Mouse (Mus musculus) liver, embryonic 14.5 days (tissue): Measurements from ENCODE around the gene Tnfrsf1a. TPM values are rescaled to one million over a fixed set of nuclear protein-coding genes. Genes with fewer than 3 reads are reported as not detected.

ENCODE experiments used
- ATAC-seq: fragments of 200-750 bp; cut with Nextera tagmentation; 2 replicates; pipeline ENCODE4 v1.8.0; 2017; ENCODE audit warnings: moderate number of reproducible peaks, mild to moderate bottlenecking, moderate library complexity; ENCODE audit not compliant: insufficient read depth
- DNase-seq, 3 experiments: peaks; one replicate each; pipeline ENCODE4 v3.0.0-alpha.2; 2012 to 2013; ENCODE audit warnings: low read depth in 3 of 3, low spot score in 3 of 3
- H3K27ac ChIP-seq: fragments of 300-500 bp; sonication (generic); 2 replicates; pipeline ENCODE4 v1.5.1; 2014; ENCODE audit warnings: moderate library complexity, mild to moderate bottlenecking, control low read depth, inconsistent platforms
- H3K27me3 ChIP-seq: fragments of 300-500 bp; sonication (generic); 2 replicates; pipeline ENCODE4 v1.6.1; 2014; ENCODE audit warnings: mild to moderate bottlenecking, low read length, moderate library complexity; ENCODE audit not compliant: control insufficient read depth, insufficient read depth
- H3K36me3 ChIP-seq: fragments of 300-500 bp; sonication (generic); replicated peaks from 2 replicates; pipeline ENCODE4 v1.6.1; 2014; ENCODE audit warnings: low read depth; ENCODE audit not compliant: control insufficient read depth, insufficient read depth
- H3K4me1 ChIP-seq, 2 experiments: fragments of 200-500 bp in 1 of 2; fragments of 300-500 bp in 1 of 2; sonication (generic) in 1 of 2; replicated peaks; 2 replicates each; pipeline ENCODE4 v1.6.1; 2012 to 2014; ENCODE audit warnings: antibody characterized with exemption in 1 of 2, inconsistent platforms in 1 of 2, low read length in 1 of 2; ENCODE audit not compliant: control insufficient read depth in 2 of 2, insufficient read depth in 2 of 2
- H3K4me2 ChIP-seq: fragments of 300-500 bp; sonication (generic); 2 replicates; pipeline ENCODE4 v1.6.1; 2014; ENCODE audit warnings: low read depth, mild to moderate bottlenecking, control low read depth, moderate library complexity
- H3K4me3 ChIP-seq, 2 experiments: fragments of 200-500 bp in 1 of 2; fragments of 300-500 bp in 1 of 2; sonication (generic) in 1 of 2; 2 replicates each; pipeline ENCODE4 v1.5.1; 2012 to 2014; ENCODE audit warnings: low read depth in 2 of 2, low read length in 2 of 2, mild to moderate bottlenecking in 2 of 2, control low read depth in 1 of 2, inconsistent platforms in 1 of 2, moderate library complexity in 1 of 2; ENCODE audit not compliant: insufficient read depth in 1 of 2
- H3K9ac ChIP-seq: fragments of 300-500 bp; sonication (generic); replicated peaks from 2 replicates; pipeline ENCODE4 v1.6.1; 2014; ENCODE audit warnings: mild to moderate bottlenecking, control low read depth, moderate library complexity
- H3K9me3 ChIP-seq: fragments of 300-500 bp; sonication (generic); 2 replicates; pipeline ENCODE4 v1.6.1; 2016; ENCODE audit warnings: low read length, mixed read lengths; ENCODE audit not compliant: control insufficient read depth
- CTCF ChIP-seq: IDR thresholded peaks from 2 replicates; pipeline ENCODE4 v1.5.1; 2016; ENCODE audit warnings: antibody characterized with exemption, low read depth, control low read depth
- EP300 ChIP-seq: IDR thresholded peaks from 2 replicates; pipeline ENCODE4 v1.6.1; 2016; ENCODE audit warnings: antibody characterized with exemption, low read depth
- WGBS: fragments of 180-500 bp; shearing (Covaris S2); extraction: QIAGEN DNeasy Blood & Tissue Kit; methylation state at CpG from one replicate; pipeline ENCODE4 v1.1.7; 2014; ENCODE audit not compliant: insufficient replicate concordance; 5-methylcytosine and 5-hydroxymethylcytosine counted together
- polyA plus RNA-seq, 2 experiments: library from polyadenylated mRNA; depleted of rRNA in 1 of 2; stranded (reverse) in 1 of 2; unstranded in 1 of 2; fragments of >200 nt; fragmentation: Nextera tagmentation in 1 of 2; extraction: Ambion mirVana in 1 of 2; gene quantifications; 2 replicates each; pipeline versions ENCODE4 v1.2.1 to v1.2.3; 2012 to 2014

Gene Tnfrsf1a
- polyA plus RNA-seq, 2 experiments = 16.8 to 21.1 TPM

DNA sequence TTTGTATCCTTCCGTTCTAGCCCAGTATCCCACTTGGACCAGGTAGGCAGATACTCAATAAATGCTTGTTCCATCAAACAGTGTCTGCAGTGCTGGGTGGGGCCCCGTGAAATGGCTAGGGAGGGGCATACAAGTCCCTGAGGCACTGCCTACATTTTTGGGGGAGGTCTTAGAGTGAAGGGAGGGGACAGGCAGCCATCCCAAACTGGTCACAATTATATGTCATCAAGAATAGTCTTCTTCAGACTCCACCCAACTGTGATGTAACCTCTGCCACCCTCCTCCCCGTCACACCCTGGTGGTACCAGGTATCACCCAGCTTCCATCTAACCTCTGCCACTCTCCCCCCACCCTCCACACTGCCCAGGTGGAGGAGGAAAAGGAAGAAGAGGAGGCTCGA lies 4.3 kb upstream of the Tnfrsf1a start:
- Histone ChIP-seq H3K4me2 (no peak overlapping the region), H3K27ac (no peak overlapping the region), H3K9me3 (no peaks in the 10 kb centered on the region), H3K27me3 (no peaks in the 10 kb centered on the region), H3K9ac (no peak overlapping the region), H3K4me1 (peaks cover 0 to 15% of the 10 kb centered on the region in 2 experiments; a peak in 3 of 4 replicates), H3K36me3 (no peaks in the 10 kb centered on the region), H3K4me3 (no peak overlapping the region)
- TF ChIP-seq EP300 = no peak
- no peak for TF ChIP-seq CTCF
- WGBS = 42% methylated on average over 4 of the region's 4 CpGs
- DNase-seq (no peak), ATAC-seq (no peak)

DNA sequence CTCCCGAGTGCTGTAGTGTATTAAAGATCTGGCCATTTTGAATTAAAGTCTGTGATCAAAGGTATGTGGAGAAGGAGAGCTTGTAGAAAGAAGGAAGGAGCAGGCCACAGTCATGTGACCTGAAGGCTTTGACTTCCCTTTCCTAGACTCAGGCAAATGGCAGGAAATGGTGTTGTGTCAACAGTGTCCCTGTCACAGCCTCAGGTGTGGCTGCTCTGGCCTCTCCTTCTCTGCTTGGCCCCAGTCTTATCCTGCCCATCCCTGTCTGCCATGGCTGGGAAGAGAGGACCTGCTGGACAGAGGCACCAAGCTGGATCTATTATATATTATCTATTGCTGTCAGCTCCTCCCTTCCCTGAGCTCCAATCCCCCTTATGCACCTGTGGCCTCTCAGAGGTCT lies 3.5 kb upstream of the Tnfrsf1a start:
- H3K27ac ChIP-seq = no peak overlapping the region
- peaks cover 0 to 15% of the 10 kb centered on the region in 2 experiments; a peak in 3 of 4 replicates for H3K4me1 ChIP-seq
- H3K9ac ChIP-seq = no peak overlapping the region
- 19% methylated on average over 1 of the region's 1 CpGs for WGBS
- no peak for DNase-seq
- H3K36me3 ChIP-seq = no peaks in the 10 kb centered on the region
- no peak for TF ChIP-seq EP300
- TF ChIP-seq CTCF = no peak
- H3K27me3 ChIP-seq = no peaks in the 10 kb centered on the region
- no peak for ATAC-seq
- no peak overlapping the region for H3K4me3 ChIP-seq
- no peaks in the 10 kb centered on the region for H3K9me3 ChIP-seq
- H3K4me2 ChIP-seq = no peak overlapping the region

DNA sequence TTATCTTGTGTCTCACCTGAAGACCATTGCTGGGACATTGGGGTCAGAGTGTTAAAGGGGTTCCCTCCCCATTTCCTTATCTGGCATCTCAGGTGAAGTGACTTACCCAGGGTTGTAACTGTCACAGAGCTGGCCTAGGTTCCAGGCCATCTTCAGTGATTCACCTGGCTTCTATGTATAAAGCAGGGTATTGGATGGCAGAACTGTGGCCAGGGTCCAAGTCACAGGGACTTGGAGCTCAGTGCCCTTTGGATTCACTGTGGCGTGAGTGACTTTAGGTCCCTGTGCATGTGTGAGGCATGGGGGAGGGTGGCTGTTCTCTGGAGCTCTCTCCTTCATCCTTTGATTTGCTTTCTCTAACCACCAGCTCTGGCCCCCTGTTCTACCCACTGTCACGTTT lies 3.1 kb upstream of the Tnfrsf1a start:
- Histone ChIP-seq H3K4me2 (no peak overlapping the region), H3K27ac (no peak overlapping the region), H3K27me3 (no peaks in the 10 kb centered on the region), H3K9ac (no peak overlapping the region), H3K36me3 (no peaks in the 10 kb centered on the region), H3K4me3 (no peak overlapping the region), H3K4me1 (peaks cover 0 to 15% of the 10 kb centered on the region in 2 experiments; a peak in 3 of 4 replicates), H3K9me3 (no peaks in the 10 kb centered on the region)
- 35% methylated on average over 2 of the region's 2 CpGs for WGBS
- ATAC-seq (no peak), DNase-seq (no peak)
- TF ChIP-seq EP300 (no peak), CTCF (no peak)

DNA sequence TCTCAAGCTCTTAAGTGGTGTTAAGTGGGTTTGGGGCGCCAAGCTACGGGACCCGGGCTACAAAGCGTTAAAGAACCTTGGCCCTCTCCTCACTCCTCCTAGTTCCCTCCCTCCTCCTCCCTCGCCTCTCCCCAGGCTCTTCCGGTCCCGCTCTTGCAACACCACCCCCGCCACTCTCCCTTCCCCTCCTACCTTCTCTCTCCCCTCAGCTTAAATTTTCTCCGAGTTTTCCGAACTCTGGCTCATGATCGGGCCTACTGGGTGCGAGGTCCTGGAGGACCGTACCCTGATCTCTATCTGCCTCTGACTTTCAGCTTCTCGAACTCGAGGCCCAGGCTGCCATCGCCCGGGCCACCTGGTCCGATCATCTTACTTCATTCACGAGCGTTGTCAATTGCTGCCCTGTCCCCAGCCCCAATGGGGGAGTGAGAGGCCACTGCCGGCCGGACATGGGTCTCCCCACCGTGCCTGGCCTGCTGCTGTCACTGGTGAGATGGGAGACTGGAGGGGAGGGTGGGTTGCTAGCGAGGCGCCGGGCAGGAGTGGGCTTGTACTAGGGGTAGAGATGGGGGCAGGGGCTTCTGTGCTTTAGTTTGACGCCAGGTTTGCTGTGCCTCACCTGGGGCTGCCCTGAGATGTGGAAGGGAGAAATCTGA lies 541 bp downstream of the Tnfrsf1a start:
- peak overlapping the region; percentile 50 for H3K9ac ChIP-seq
- ATAC-seq = peak; percentile 69; the same call in 1 of the 2 replicates
- H3K27ac ChIP-seq = no peak overlapping the region
- peak in 2 of 3 experiments; percentile 27 to 29 for DNase-seq
- WGBS = 0% methylated on average over 27 of the region's 27 CpGs
- H3K27me3 ChIP-seq = no peaks in the 10 kb centered on the region
- TF ChIP-seq CTCF (no peak), EP300 (no peak)
- H3K4me1 ChIP-seq = peaks cover 0 to 34% of the 10 kb centered on the region in 2 experiments; a peak in 3 of 4 replicates
- peak overlapping the region; percentile 61 to 67 for H3K4me3 ChIP-seq
- no peaks in the 10 kb centered on the region for H3K9me3 ChIP-seq
- peak overlapping the region; percentile 61 for H3K4me2 ChIP-seq
- H3K36me3 ChIP-seq = no peaks in the 10 kb centered on the region

DNA sequence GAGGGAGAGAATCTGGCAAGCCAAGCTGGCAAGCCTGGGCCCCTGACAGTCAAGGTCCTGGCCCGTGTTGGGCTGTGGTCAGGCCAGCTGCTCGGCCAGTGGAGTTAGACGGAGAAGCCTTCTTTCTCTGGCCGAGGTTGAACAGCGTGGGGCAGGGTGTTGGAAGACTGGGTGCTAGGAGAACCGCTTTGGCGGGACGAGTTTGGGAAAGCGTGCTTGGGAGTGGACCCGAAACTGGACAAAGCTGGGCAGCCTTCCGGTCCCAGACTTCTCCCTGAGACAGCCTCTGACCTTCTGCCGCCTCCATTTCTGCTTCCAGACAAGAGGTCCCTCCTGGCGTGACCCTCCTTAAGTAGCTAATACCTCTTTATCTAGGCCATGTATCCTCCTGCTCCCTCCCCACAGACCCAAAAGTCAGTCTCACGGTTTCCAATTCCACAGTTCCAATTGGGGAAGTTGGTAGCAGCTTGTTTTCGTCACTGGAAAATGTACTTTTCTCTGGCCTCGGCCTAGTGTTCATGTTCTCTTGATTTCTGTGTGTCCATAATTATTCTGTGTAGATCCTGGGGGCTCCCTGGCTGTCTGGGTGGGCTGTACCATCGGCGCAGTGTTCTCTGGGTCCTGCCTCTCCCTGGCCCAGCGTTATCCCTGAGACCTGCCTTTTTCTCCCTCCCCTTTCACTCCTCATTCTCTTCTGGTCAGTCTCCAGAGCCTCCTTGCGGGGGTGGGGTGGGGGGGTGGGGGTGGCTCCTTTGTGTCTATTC lies 1.3 kb downstream of the Tnfrsf1a start:
- Histone ChIP-seq H3K27ac (no peak overlapping the region), H3K4me2 (peak overlapping the region; percentile 61), H3K27me3 (no peaks in the 10 kb centered on the region), H3K9me3 (no peaks in the 10 kb centered on the region), H3K36me3 (no peaks in the 10 kb centered on the region), H3K4me1 (peaks cover 0 to 40% of the 10 kb centered on the region in 2 experiments; a peak in 3 of 4 replicates), H3K9ac (peak overlapping the region; percentile 25), H3K4me3 (peak overlapping the region; percentile 61 to 67)
- DNase-seq (no peak), ATAC-seq (no peak)
- TF ChIP-seq EP300 (no peak), CTCF (no peak)
- 6% methylated on average over 20 of the region's 20 CpGs for WGBS
